Mouse (Mus musculus): ENCODE results near the gene Map3k14. TPM values are rescaled to one million over a fixed set of nuclear protein-coding genes. Genes with fewer than 3 reads are reported as not detected.

The Map3k14 gene
- polyA plus RNA-seq, 1 experiment from 2014 or later = 0.64 TPM

GRCm38 (mm10) chr11:103198911-103199803 is 68.1 kb downstream of the Map3k14 start:
- no peak for ATAC-seq (ENCODE audit: low read depth)
- 47% methylated on average over 54 of the region's 59 CpGs for WGBS (ENCODE audit: insufficient replicate concordance)
- Histone ChIP-seq H3K36me3 (ENCODE audit: control insufficient read depth, insufficient read depth) (no peaks in the 10 kb centered on the region), H3K4me1 (ENCODE audit: control insufficient read depth, low read depth, low read length) (no peaks in the 10 kb centered on the region), H3K9ac (ENCODE audit: low read depth, low read length) (no peak overlapping the region), H3K27ac (ENCODE audit: low read length) (no peak overlapping the region), H3K4me3 (ENCODE audit: low read depth, low read length) (no peak overlapping the region), H3K4me2 (ENCODE audit: low read depth, low read length) (no peak overlapping the region), H3K9me3 (replicated peaks; ENCODE audit: control insufficient read depth, low read length) (no peaks in the 10 kb centered on the region), H3K27me3 (ENCODE audit: control insufficient read depth, insufficient read depth, low read depth, low read length) (peaks cover 21% of the 10 kb centered on the region)

DNA sequence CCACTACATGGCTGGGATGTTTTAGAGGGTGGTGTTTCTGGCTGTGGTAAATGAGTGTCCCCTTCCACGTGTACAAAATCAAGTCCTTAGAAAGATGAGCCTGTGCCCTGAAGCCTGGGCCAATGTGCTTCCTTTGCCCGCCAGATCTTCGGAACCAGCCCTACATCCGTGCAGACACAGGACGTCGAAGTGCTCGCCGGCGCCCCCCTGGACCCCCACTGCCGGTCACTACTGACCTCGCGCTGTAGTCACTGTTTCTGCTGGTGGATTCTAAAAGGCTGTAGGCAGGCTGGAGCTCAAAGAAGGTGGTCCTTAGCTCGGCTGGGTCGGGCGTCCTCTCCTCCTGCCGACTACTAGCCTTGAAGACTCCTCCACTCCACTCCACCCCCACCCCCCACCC is 68.9 kb downstream of the Map3k14 start:
- Histone ChIP-seq H3K36me3 (ENCODE audit: control insufficient read depth, insufficient read depth) (no peaks in the 10 kb centered on the region), H3K9ac (ENCODE audit: low read depth, low read length) (no peak overlapping the region), H3K4me2 (ENCODE audit: low read depth, low read length) (no peak overlapping the region), H3K4me3 (ENCODE audit: low read depth, low read length) (no peak overlapping the region), H3K27ac (ENCODE audit: low read length) (no peak overlapping the region), H3K4me1 (ENCODE audit: control insufficient read depth, low read depth, low read length) (no peaks in the 10 kb centered on the region), H3K9me3 (replicated peaks; ENCODE audit: control insufficient read depth, low read length) (no peaks in the 10 kb centered on the region), H3K27me3 (ENCODE audit: control insufficient read depth, insufficient read depth, low read depth, low read length) (peaks cover 27% of the 10 kb centered on the region)
- ATAC-seq (ENCODE audit: low read depth) = no peak
- 43% methylated on average over 16 of the region's 16 CpGs for WGBS (ENCODE audit: insufficient replicate concordance)

- WGBS (ENCODE audit: insufficient replicate concordance) = 82% methylated on average over 4 of the region's 4 CpGs
- no peaks in the 10 kb centered on the region for H3K9me3 ChIP-seq (replicated peaks; ENCODE audit: control insufficient read depth, low read length)
- no peaks in the 10 kb centered on the region for H3K4me1 ChIP-seq (ENCODE audit: control insufficient read depth, low read depth, low read length)
- peaks cover 34% of the 10 kb centered on the region for H3K27me3 ChIP-seq (ENCODE audit: control insufficient read depth, insufficient read depth, low read depth, low read length)
- no peak overlapping the region for H3K4me3 ChIP-seq (ENCODE audit: low read depth, low read length)
- no peak overlapping the region for H3K9ac ChIP-seq (ENCODE audit: low read depth, low read length)
- H3K4me2 ChIP-seq (ENCODE audit: low read depth, low read length) = no peak overlapping the region
- ATAC-seq (ENCODE audit: low read depth) = no peak
- no peaks in the 10 kb centered on the region for H3K36me3 ChIP-seq (ENCODE audit: control insufficient read depth, insufficient read depth)
- H3K27ac ChIP-seq (ENCODE audit: low read length) = no peak overlapping the region
Measured at GRCm38 (mm10) chr11:103197340-103197739, 69.9 kb downstream of the Map3k14 start.

DNA sequence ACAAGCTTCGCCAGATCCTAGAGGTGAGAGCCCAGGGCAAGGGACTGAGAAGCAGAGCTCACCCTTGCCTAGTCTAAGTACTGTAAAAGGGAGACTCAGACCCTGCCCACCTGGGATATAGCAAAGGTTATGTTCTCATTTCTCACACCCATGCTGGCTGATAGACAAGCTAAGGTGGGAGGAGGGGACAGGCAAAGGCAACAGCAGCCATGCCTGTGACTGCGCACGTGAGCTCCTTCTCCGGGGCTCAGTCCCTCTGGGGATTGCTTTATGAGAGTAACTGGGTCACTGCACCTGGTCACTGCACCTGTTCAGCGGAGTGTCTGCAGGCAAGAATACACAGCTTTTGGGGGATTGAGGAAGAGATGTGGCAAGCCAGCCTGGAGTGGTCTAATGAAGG is 71.6 kb downstream of the Map3k14 start:
- no peak for ATAC-seq (ENCODE audit: low read depth)
- no peak overlapping the region for H3K27ac ChIP-seq (ENCODE audit: low read length)
- 82% methylated on average over 5 of the region's 5 CpGs for WGBS (ENCODE audit: insufficient replicate concordance)
- no peaks in the 10 kb centered on the region for H3K36me3 ChIP-seq (ENCODE audit: control insufficient read depth, insufficient read depth)
- H3K4me3 ChIP-seq (ENCODE audit: low read depth, low read length) = no peak overlapping the region
- no peak overlapping the region for H3K9ac ChIP-seq (ENCODE audit: low read depth, low read length)
- peaks cover 36% of the 10 kb centered on the region for H3K27me3 ChIP-seq (ENCODE audit: control insufficient read depth, insufficient read depth, low read depth, low read length)
- no peaks in the 10 kb centered on the region for H3K9me3 ChIP-seq (replicated peaks; ENCODE audit: control insufficient read depth, low read length)
- H3K4me1 ChIP-seq (ENCODE audit: control insufficient read depth, low read depth, low read length) = no peaks in the 10 kb centered on the region
- H3K4me2 ChIP-seq (ENCODE audit: low read depth, low read length) = no peak overlapping the region

GRCm38 (mm10) chr11:103195236-103195635 is 72.0 kb downstream of the Map3k14 start:
- WGBS (ENCODE audit: insufficient replicate concordance) = 85% methylated on average over 18 of the region's 18 CpGs
- Histone ChIP-seq H3K9ac (ENCODE audit: low read depth, low read length) (no peak overlapping the region), H3K27ac (ENCODE audit: low read length) (no peak overlapping the region), H3K9me3 (replicated peaks; ENCODE audit: control insufficient read depth, low read length) (no peaks in the 10 kb centered on the region), H3K27me3 (ENCODE audit: control insufficient read depth, insufficient read depth, low read depth, low read length) (peaks cover 36% of the 10 kb centered on the region), H3K4me3 (ENCODE audit: low read depth, low read length) (no peak overlapping the region), H3K4me1 (ENCODE audit: control insufficient read depth, low read depth, low read length) (no peaks in the 10 kb centered on the region), H3K36me3 (ENCODE audit: control insufficient read depth, insufficient read depth) (no peaks in the 10 kb centered on the region), H3K4me2 (ENCODE audit: low read depth, low read length) (no peak overlapping the region)
- ATAC-seq (ENCODE audit: low read depth) = no peak

GRCm38 (mm10) chr11:103193825-103194168 is 73.5 kb downstream of the Map3k14 start:
- Histone ChIP-seq H3K4me2 (ENCODE audit: low read depth, low read length) (no peak overlapping the region), H3K36me3 (ENCODE audit: control insufficient read depth, insufficient read depth) (no peaks in the 10 kb centered on the region), H3K9me3 (replicated peaks; ENCODE audit: control insufficient read depth, low read length) (no peaks in the 10 kb centered on the region), H3K4me3 (ENCODE audit: low read depth, low read length) (no peak overlapping the region), H3K4me1 (ENCODE audit: control insufficient read depth, low read depth, low read length) (no peaks in the 10 kb centered on the region), H3K27me3 (ENCODE audit: control insufficient read depth, insufficient read depth, low read depth, low read length) (peaks cover 26% of the 10 kb centered on the region), H3K9ac (ENCODE audit: low read depth, low read length) (no peak overlapping the region), H3K27ac (ENCODE audit: low read length) (no peak overlapping the region)
- no peak for ATAC-seq (ENCODE audit: low read depth)
- WGBS (ENCODE audit: insufficient replicate concordance) = 63% methylated on average over 9 of the region's 9 CpGs

DNA sequence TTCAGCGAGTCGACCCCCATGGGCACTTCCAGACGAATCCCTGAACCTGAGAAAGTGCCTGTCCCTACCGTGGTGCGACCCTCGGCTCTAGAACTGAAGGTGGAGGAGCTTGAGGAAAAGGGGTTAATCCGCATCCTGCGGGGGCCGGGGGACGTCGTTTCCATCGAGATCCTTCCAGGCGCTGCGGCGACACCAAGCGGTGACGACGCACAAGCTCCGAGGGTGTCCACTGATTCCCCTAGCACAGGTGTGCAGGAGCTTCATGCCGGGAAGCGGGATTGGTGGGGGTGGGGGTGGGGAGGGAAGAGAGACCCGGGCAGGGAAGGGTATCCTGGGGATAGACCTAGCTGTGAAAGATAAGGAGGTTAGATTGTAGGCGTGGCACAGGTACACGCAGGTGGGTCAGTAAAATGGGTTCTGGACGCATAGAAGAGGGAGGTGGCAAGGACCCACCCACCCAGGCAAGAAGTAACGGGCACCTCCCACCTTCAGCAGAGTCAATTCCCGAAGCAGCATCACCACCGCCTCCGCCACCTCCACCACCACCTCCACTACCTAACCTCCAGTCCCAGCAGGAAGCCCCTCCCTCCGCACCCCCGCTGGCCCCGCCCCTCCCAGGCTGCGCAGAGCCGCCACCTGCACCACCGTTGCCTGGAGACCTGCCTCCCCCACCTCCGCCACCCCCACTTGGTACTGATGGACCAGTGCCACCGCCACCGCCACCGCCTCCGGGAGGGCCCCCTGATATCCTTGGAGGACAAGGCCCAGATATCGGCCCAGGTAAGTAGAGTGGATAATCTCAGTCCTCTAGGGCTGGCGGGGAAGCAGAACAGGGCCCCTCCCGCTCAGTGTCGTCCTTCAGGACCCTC is 74.1 kb downstream of the Map3k14 start:
- WGBS (ENCODE audit: insufficient replicate concordance) = 65% methylated on average over 43 of the region's 44 CpGs
- Histone ChIP-seq H3K4me3 (ENCODE audit: low read depth, low read length) (no peak overlapping the region), H3K4me2 (ENCODE audit: low read depth, low read length) (no peak overlapping the region), H3K27me3 (ENCODE audit: control insufficient read depth, insufficient read depth, low read depth, low read length) (peaks cover 24% of the 10 kb centered on the region), H3K4me1 (ENCODE audit: control insufficient read depth, low read depth, low read length) (no peaks in the 10 kb centered on the region), H3K9ac (ENCODE audit: low read depth, low read length) (no peak overlapping the region), H3K27ac (ENCODE audit: low read length) (no peak overlapping the region), H3K9me3 (replicated peaks; ENCODE audit: control insufficient read depth, low read length) (no peaks in the 10 kb centered on the region), H3K36me3 (ENCODE audit: control insufficient read depth, insufficient read depth) (no peaks in the 10 kb centered on the region)
- ATAC-seq (ENCODE audit: low read depth) = no peak

GRCm38 (mm10) chr11:103192230-103192955 is 74.9 kb downstream of the Map3k14 start:
- no peak overlapping the region for H3K27ac ChIP-seq (ENCODE audit: low read length)
- H3K36me3 ChIP-seq (ENCODE audit: control insufficient read depth, insufficient read depth) = no peaks in the 10 kb centered on the region
- H3K9me3 ChIP-seq (replicated peaks; ENCODE audit: control insufficient read depth, low read length) = no peaks in the 10 kb centered on the region
- H3K27me3 ChIP-seq (ENCODE audit: control insufficient read depth, insufficient read depth, low read depth, low read length) = peaks cover 20% of the 10 kb centered on the region
- 67% methylated on average over 28 of the region's 28 CpGs for WGBS (ENCODE audit: insufficient replicate concordance)
- no peaks in the 10 kb centered on the region for H3K4me1 ChIP-seq (ENCODE audit: control insufficient read depth, low read depth, low read length)
- ATAC-seq (ENCODE audit: low read depth) = no peak
- H3K9ac ChIP-seq (ENCODE audit: low read depth, low read length) = no peak overlapping the region
- H3K4me2 ChIP-seq (ENCODE audit: low read depth, low read length) = no peak overlapping the region
- H3K4me3 ChIP-seq (ENCODE audit: low read depth, low read length) = no peak overlapping the region
